Mouse (Mus musculus): ENCODE results near the gene Dennd1a. TPM values are rescaled to one million over a fixed set of nuclear protein-coding genes. Genes with fewer than 3 reads are reported as not detected.

Gene Dennd1a
- total and polyA plus RNA-seq, 2 experiments from 2014 or later = 16.7 to 52.1 TPM

DNA sequence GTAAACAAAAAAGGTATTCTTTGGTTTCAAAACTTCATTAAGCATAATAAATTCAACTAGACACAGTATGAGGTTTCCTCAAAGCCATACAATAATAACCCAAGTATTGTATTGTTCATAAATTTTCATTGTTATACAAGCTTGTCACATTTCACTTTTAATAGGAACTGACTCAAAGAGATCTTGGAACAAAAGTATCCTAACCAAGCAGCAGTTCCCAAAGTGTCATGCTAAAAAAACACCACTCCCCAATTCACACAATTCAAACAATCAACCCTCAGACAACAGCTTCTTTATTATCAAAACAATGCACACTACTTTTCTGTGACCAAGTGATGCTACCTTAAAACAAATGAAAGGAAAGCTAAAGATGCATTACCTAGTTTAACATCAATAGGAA is 111.9 kb downstream of the Dennd1a start:
- H3K4me3 ChIP-seq (ENCODE audit: low read depth, low read length) = no peak overlapping the region
- no peaks in the 10 kb centered on the region for H3K4me1 ChIP-seq (ENCODE audit: insufficient read depth)
- no peaks in the 10 kb centered on the region for H3K9me3 ChIP-seq (ENCODE audit: low read length)
- TF ChIP-seq CTCF (IDR thresholded peaks at IDR 0.05; ENCODE audit: low read depth) = no peak
- no peaks in the 10 kb centered on the region for H3K36me3 ChIP-seq (ENCODE audit: insufficient read depth)
- no peak for DNase-seq
- no peaks in the 10 kb centered on the region for H3K27me3 ChIP-seq (ENCODE audit: insufficient read depth, low read length)
- no peak overlapping the region for H3K27ac ChIP-seq (ENCODE audit: low read depth, low read length)
- no peak overlapping the region for H3K9ac ChIP-seq
- ATAC-seq = no peak
- H3K4me2 ChIP-seq (ENCODE audit: low read depth) = no peak overlapping the region

- TF ChIP-seq CTCF (IDR thresholded peaks at IDR 0.05; ENCODE audit: low read depth) = no peak
- 93% methylated on average over 3 of the region's 3 CpGs for WGBS
- Histone ChIP-seq H3K4me2 (ENCODE audit: low read depth) (no peak overlapping the region), H3K9ac (no peak overlapping the region), H3K9me3 (ENCODE audit: low read length) (no peaks in the 10 kb centered on the region), H3K4me1 (ENCODE audit: insufficient read depth) (no peaks in the 10 kb centered on the region), H3K36me3 (ENCODE audit: insufficient read depth) (no peaks in the 10 kb centered on the region), H3K27me3 (ENCODE audit: insufficient read depth, low read length) (no peaks in the 10 kb centered on the region), H3K4me3 (ENCODE audit: low read depth, low read length) (no peak overlapping the region), H3K27ac (ENCODE audit: low read depth, low read length) (no peak overlapping the region)
- DNase-seq (no peak), ATAC-seq (no peak)
These were observed 118.6 kb downstream of the Dennd1a start for GRCm38 (mm10) chr2:38168606-38169005.

GRCm38 (mm10) chr2:38165966-38166365 is 121.2 kb downstream of the Dennd1a start:
- DNase-seq (no peak), ATAC-seq (no peak)
- 47% methylated on average over 5 of the region's 5 CpGs for WGBS
- no peaks in the 10 kb centered on the region for H3K9me3 ChIP-seq (ENCODE audit: low read length)
- no peak overlapping the region for H3K27ac ChIP-seq (ENCODE audit: low read depth, low read length)
- H3K36me3 ChIP-seq (ENCODE audit: insufficient read depth) = no peaks in the 10 kb centered on the region
- H3K9ac ChIP-seq = no peak overlapping the region
- TF ChIP-seq CTCF (IDR thresholded peaks at IDR 0.05; ENCODE audit: low read depth) = no peak
- H3K4me1 ChIP-seq (ENCODE audit: insufficient read depth) = no peaks in the 10 kb centered on the region
- H3K4me2 ChIP-seq (ENCODE audit: low read depth) = no peak overlapping the region
- H3K4me3 ChIP-seq (ENCODE audit: low read depth, low read length) = no peak overlapping the region
- no peaks in the 10 kb centered on the region for H3K27me3 ChIP-seq (ENCODE audit: insufficient read depth, low read length)

DNA sequence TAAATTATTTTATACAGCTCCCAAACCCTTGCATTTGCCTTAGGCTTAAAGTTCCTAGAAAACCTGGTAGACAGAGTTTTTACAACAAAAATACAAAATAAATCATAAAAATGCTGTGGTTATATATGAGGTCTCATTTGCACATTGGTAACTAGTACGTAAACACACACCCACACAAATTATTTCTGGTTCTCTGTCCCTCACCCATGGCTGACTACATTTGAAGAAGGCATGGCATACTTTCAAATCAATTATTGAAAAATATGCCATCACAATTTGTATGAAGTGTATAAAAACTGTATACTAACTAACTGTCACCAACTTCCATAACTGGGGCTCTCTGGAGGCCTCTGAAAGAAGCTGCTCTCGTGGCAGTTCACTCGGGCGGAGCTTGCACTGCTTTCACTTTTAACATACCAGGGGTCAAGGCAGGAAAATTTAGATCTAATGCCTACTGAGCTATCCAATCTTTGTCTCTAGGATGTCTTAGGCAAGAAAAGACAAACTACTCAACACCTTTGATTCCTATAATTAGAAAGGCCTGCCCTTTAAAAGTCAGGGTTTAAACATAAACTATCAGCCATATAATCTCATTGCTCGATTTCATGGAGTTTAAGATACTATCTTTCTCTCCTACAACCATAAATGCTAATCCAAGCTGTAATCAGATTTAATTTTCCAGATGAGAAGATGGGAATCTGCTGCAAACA is 122.7 kb downstream of the Dennd1a start:
- Histone ChIP-seq H3K27ac (ENCODE audit: low read depth, low read length) (no peak overlapping the region), H3K4me3 (ENCODE audit: low read depth, low read length) (no peak overlapping the region), H3K4me2 (ENCODE audit: low read depth) (no peak overlapping the region), H3K9me3 (ENCODE audit: low read length) (no peaks in the 10 kb centered on the region), H3K36me3 (ENCODE audit: insufficient read depth) (no peaks in the 10 kb centered on the region), H3K4me1 (ENCODE audit: insufficient read depth) (no peaks in the 10 kb centered on the region), H3K9ac (no peak overlapping the region), H3K27me3 (ENCODE audit: insufficient read depth, low read length) (no peaks in the 10 kb centered on the region)
- TF ChIP-seq CTCF (IDR thresholded peaks at IDR 0.05; ENCODE audit: low read depth) = no peak
- no peak for DNase-seq
- 63% methylated on average over 5 of the region's 5 CpGs for WGBS
- no peak for ATAC-seq

GRCm38 (mm10) chr2:38162486-38162885 is 124.7 kb downstream of the Dennd1a start:
- H3K9ac ChIP-seq = no peak overlapping the region
- no peak for ATAC-seq
- H3K4me2 ChIP-seq (ENCODE audit: low read depth) = no peak overlapping the region
- H3K4me1 ChIP-seq (ENCODE audit: insufficient read depth) = no peaks in the 10 kb centered on the region
- 35% methylated on average over 3 of the region's 3 CpGs for WGBS
- no peaks in the 10 kb centered on the region for H3K27me3 ChIP-seq (ENCODE audit: insufficient read depth, low read length)
- no peak for DNase-seq
- no peak for TF ChIP-seq CTCF (IDR thresholded peaks at IDR 0.05; ENCODE audit: low read depth)
- H3K36me3 ChIP-seq (ENCODE audit: insufficient read depth) = no peaks in the 10 kb centered on the region
- H3K4me3 ChIP-seq (ENCODE audit: low read depth, low read length) = no peak overlapping the region
- no peaks in the 10 kb centered on the region for H3K9me3 ChIP-seq (ENCODE audit: low read length)
- H3K27ac ChIP-seq (ENCODE audit: low read depth, low read length) = no peak overlapping the region

DNA sequence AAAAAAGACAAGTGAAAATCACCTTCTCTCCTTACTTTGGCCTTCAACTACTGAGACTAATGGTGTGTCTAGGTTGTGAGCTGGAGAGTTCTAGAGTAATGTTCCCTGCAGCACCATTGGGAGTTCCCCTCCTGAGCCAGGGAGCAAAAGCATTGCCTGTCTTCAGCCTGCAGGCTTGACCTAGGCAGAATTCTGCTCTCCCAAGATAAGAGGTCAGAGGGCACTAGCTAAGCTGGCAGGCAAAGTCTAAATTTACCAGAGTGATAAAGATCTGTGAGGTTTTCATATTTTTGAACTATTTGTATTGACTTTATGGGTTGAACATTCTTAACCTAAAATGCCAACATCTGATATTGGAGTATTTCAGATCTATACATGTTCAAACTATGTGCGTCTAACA is 125.7 kb downstream of the Dennd1a start:
- Histone ChIP-seq H3K27me3 (ENCODE audit: insufficient read depth, low read length) (no peaks in the 10 kb centered on the region), H3K9ac (no peak overlapping the region), H3K27ac (ENCODE audit: low read depth, low read length) (no peak overlapping the region), H3K4me1 (ENCODE audit: insufficient read depth) (0 out of 2 replicates have a peak, but pooled peaks cover 1% of the 10 kb centered on the region), H3K4me3 (ENCODE audit: low read depth, low read length) (no peak overlapping the region), H3K36me3 (ENCODE audit: insufficient read depth) (no peaks in the 10 kb centered on the region), H3K4me2 (ENCODE audit: low read depth) (no peak overlapping the region), H3K9me3 (ENCODE audit: low read length) (no peaks in the 10 kb centered on the region)
- ATAC-seq (no peak), DNase-seq (no peak)
- WGBS = 80% methylated on average over 1 of the region's 1 CpGs
- no peak for TF ChIP-seq CTCF (IDR thresholded peaks at IDR 0.05; ENCODE audit: low read depth)

- no peak overlapping the region for H3K4me2 ChIP-seq (ENCODE audit: low read depth)
- DNase-seq (no peak), ATAC-seq (no peak)
- H3K36me3 ChIP-seq (ENCODE audit: insufficient read depth) = no peaks in the 10 kb centered on the region
- no peaks in the 10 kb centered on the region for H3K9me3 ChIP-seq (ENCODE audit: low read length)
- H3K4me3 ChIP-seq (ENCODE audit: low read depth, low read length) = no peak overlapping the region
- H3K9ac ChIP-seq = no peak overlapping the region
- WGBS = 92% methylated on average over 1 of the region's 1 CpGs
- H3K4me1 ChIP-seq (ENCODE audit: insufficient read depth) = 0 out of 2 replicates have a peak, but pooled peaks cover 2% of the 10 kb centered on the region
- no peak for TF ChIP-seq CTCF (IDR thresholded peaks at IDR 0.05; ENCODE audit: low read depth)
- no peak overlapping the region for H3K27ac ChIP-seq (ENCODE audit: low read depth, low read length)
- H3K27me3 ChIP-seq (ENCODE audit: insufficient read depth, low read length) = no peaks in the 10 kb centered on the region
These were observed 127.5 kb downstream of the Dennd1a start for GRCm38 (mm10) chr2:38159736-38160135.

All from forebrain, postnatal 0 days (tissue).